Mouse (Mus musculus): Measurements from ENCODE around the gene E330017A01Rik.
"Not testable (repeated sequence)": the region's sequence is repeated elsewhere in the genome, so short reads cannot be mapped to it uniquely, and the experiment has no call there.

E330017A01Rik gene

GRCm38 (mm10) chr16:58638689-58639175, at the start of gene E330017A01Rik:
TSS of gene E330017A01Rik (minus strand) at chr16:58638739.
- no peak for DNase-seq (ENCODE audit: low spot score)

GRCm38 (mm10) chr16:58685548-58686537, 47.3 kb upstream of the E330017A01Rik start:
- DNase-seq (ENCODE audit: low spot score), result no peak

DNA sequence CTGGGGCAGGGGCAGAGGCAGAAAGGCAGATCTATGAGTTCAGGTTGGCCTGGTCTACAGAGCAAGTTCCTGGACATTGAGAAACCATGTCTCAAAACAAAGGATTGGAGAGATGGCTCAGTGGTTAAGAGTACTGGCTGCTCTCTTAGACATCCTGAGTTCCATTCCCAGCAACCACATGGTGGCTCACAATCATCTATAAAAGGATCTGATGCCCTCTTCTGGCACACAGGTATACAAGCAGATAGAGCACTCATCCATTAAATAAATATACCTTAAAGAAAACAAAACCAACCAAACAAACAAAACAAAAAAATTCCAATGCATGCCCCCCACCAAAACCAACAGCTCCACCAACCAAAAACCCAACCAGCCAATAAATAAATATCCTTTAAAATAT, 46.0 kb upstream of the E330017A01Rik start:
- DNase-seq (ENCODE audit: low spot score), result no peak

- DNase-seq (ENCODE audit: low spot score), result no peak
Observed at GRCm38 (mm10) chr16:58683911-58684310, 45.4 kb upstream of the E330017A01Rik start.

DNA sequence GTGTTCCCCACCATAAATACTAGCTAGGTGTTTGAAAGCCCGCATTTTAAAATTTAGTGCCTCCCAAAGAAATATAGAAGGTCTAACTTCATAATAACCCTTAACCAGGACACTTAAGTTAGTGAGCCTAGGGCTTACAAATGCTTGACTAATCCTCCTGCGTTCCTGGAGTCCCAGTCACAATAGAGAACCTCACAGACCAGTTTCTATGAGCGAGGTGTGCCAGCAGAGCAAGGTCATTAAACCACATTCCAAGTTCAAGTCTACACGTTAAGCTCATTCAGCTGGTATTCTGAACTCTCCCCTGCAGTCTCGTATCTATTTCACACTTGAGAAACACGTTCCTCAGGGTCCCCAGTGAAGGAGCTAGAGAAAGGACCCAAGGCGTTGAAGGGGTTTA, 44.3 kb upstream of the E330017A01Rik start:
- no peak for DNase-seq (ENCODE audit: low spot score)

DNA sequence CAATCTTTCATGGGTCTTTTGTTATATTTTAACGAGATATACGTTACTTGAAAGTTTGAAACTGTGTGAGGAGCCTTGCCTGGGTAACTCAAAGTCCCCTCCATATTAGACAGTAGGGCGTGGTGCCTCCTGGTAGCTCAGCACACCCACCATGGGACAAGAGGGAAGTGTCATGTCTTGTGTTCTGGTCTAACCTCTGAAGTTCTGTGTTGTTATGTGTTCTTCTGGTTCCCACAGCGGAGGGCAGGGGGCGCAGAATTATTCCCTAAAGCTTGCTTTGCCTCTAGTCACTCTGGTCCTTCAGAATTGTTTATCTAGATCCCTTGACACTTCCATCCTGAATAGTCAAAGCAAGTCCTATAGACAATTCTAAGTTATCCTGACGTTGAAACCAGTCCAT, 43.5 kb upstream of the E330017A01Rik start:
- DNase-seq (ENCODE audit: low spot score), result no peak

- no peak for DNase-seq (ENCODE audit: low spot score)
Observed at GRCm38 (mm10) chr16:58678660-58679059, 40.1 kb upstream of the E330017A01Rik start.

DNA sequence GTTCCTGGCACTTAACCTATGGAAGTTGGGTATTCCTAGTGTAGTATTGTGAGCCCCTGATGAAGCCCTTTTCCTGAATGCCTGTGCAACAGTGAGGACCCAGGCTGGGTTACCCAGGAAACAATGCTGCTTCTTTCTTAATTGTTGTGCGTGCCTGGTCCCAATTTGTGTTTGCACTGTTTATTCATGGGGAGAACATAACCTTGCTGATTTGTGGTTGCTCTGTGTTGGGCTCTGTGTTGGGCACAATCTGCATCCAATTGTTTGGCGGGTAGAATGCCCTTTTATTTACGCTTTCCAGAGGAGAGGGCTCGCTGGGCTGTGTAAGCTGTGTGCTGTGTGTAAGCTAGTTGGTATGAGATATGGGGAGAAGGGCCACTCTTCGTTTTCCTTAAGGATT, 39.0 kb upstream of the E330017A01Rik start:
- no peak for DNase-seq (ENCODE audit: low spot score)

- no peak for DNase-seq (ENCODE audit: low spot score)
Observed at GRCm38 (mm10) chr16:58676633-58677032, 38.1 kb upstream of the E330017A01Rik start.

- DNase-seq (ENCODE audit: low spot score), result no peak
Observed at GRCm38 (mm10) chr16:58676156-58676555, 37.6 kb upstream of the E330017A01Rik start.

DNA sequence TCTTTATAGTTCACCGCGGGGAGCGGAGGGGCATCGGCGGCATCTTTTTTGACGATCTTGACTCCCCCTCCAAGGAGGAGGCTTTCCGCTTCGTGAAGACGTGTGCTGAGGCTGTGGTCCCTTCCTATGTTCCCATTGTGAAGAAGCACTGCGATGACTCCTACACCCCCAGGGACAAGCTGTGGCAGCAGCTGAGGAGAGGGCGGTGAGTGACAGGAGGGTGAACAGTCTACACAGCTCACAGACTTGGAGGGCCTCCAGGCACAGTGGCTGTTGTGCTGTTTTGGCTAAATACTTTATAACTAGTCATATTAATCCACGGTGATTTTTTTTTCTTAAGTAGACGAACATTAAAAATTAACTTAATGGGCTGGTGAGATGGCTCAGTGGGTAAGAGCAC, 36.7 kb upstream of the E330017A01Rik start:
- no peak for DNase-seq (ENCODE audit: low spot score)

DNA sequence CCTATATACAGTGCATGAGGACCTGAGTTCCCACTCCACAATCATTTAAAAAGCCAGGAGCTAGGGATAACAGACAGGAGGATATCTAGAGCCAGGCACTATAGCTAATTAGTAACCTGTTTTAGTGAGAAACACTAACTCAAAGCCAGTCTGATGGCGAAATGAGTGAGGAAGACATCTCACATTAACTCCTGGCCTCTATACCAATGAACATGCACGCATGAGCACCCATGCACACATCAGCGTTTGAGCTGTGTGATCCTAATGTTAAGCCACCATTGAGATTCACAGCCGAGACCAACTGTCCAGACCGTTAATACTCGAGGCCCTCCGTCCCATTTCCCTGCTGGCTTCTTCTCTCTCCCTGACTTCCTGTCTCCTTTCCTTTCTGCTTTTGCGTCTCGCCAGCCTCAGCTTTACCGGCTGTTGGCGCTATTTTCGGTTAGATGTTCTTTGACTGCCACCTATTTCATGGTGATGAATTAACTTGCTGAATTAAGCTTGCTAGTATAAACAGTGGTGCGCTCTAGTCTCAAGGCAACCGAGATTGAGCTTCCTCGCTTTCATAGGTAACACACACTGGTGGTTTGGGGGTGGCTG, 35.4 kb upstream of the E330017A01Rik start:
- no peak for DNase-seq (ENCODE audit: low spot score)

DNA sequence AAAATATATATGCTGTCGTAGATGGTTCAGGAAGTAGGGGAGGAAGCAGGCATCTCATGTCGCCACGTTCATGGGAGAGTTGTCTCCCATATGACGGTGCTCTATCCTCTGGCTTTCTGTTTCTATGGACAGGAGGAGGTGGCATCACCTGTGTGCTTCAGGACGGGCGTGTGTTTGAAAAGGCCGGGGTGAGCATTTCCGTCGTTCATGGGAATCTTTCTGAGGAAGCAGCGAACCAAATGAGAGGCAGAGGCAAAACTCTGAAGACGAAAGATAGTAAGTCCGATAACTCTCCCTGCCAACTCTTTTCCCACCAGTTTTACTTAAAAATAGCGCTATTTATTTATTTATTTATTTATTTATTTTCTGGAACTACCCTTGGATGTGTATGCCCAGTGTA, 33.9 kb upstream of the E330017A01Rik start:
- no peak for DNase-seq (ENCODE audit: low spot score)

GRCm38 (mm10) chr16:58671212-58671985, 32.9 kb upstream of the E330017A01Rik start:
- DNase-seq (ENCODE audit: low spot score), result no peak

DNA sequence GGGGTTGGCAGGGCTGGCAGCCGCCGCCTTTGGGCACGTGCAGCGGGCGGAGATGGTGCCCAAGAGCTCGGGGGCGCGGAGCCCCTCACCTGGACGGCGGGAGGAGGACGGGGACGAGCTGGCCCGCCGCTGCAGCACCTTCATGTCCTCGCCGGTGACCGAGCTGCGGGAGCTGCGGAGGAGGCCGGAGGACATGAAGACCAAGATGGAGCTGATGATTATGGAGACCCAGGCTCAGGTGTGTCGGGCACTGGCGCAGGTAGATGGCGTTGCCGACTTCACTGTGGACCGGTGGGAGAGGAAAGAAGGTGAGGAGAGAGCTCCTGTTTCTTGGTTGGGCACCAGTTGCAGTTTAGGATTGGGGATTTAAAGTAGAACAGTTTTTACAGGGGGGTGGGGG, 32.1 kb upstream of the E330017A01Rik start:
- DNase-seq (ENCODE audit: low spot score), result no peak

GRCm38 (mm10) chr16:58669917-58670630, 31.5 kb upstream of the E330017A01Rik start, which contains the start of gene Cpox:
TSS of gene Cpox (plus strand) at chr16:58670292.
- DNase-seq (ENCODE audit: low spot score), result peak; percentile 73

DNA sequence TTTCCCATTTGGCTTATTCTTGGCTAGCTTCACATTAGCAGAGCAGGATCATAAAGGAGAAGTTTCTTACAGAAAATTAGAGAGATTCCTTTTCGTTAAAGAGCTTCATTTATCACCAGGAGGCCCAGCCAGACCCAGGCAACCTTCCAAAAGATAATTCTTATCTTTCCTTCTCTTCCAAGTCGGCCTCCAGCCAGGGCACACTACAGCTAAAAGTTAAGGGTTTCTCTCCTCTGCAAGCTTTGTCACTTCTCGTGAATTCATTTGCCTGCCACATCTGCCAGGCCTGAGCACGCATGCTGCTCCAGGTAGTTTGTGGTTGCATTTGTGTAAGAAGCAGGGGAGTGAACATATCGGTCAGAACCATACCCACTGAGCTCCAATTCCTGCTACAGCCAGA, 30.7 kb upstream of the E330017A01Rik start:
- peak; percentile 46 for DNase-seq (ENCODE audit: low spot score)

- no peak for DNase-seq (ENCODE audit: low spot score)
Observed at GRCm38 (mm10) chr16:58668586-58668985, 30.0 kb upstream of the E330017A01Rik start.

DNA sequence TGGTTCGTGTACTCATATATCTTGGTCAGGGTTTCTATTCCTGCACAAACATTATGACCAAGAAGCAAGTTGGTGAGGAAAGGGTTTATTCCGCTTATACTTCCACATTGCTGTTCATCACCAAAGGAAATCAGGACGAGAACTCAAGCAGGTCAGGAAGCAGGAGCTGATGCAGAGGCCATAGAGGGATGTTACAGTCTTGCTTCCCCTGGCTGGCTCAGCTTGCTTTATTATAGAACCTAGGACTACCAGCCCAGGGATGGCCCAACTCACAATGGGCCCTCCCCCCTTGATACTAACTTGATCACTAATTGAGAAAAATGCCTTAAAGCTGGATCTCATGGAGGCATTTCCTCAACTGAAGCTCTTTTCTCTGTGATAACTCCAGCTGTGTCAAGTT, 28.1 kb upstream of the E330017A01Rik start:
- not testable (repeated sequence) for DNase-seq (ENCODE audit: low spot score)

DNA sequence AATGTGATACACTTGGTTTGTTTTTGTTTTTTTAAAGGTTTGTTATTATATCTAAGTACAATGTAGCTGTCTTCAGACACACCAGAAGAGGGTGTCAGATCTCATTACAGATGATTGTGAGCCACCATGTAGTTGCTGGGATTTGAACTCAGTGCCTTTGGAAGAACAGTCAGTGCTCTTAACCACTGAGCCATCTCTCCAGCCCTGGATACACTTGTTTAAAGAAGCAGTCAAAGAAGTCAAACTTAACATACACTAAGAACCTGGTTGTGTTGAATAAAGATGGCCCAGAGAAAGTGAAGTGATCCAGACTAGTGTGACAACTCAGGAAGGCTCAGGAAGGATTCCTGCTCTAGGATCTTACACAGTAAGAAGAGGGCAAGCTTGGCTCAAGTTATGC, 26.6 kb upstream of the E330017A01Rik start:
- not testable (repeated sequence) for DNase-seq (ENCODE audit: low spot score)

GRCm38 (mm10) chr16:58663816-58664215, 25.3 kb upstream of the E330017A01Rik start:
- DNase-seq (ENCODE audit: low spot score), result no peak

DNA sequence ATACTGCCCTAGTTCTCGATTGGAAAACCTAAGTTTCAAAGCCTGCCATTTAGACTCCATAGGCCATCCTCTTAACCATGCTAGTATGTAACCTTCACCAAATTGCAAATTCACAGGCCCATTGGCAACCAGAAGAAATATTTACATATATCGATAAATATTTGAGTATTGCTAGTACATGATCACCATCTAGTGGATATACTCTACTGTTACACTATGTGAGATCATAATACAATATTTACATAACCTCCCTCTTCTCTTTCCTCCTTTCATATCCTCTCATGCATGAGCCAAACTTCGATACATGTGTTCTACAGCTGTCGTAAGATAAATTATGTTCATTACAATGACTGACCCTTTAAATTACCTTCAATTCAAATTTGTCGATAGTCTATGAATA, 24.5 kb upstream of the E330017A01Rik start:
- DNase-seq (ENCODE audit: low spot score), result no peak
